Mouse (Mus musculus) gastrocnemius, postnatal 14 days (tissue): ENCODE measurements at regions not wholly inside any gene's neighbourhood (a gene's known extent, or its start where the extent isn't known, plus 50 kb on each side); places are given as distances from the start of the nearest gene placed in this dataset.

Source experiments
- DNase-seq: peaks from one replicate; pipeline ENCODE4 v3.0.0; 2021; ENCODE audit warnings: mixed read lengths
- intact Hi-C: fragments of 180-260 bp; cut with DNase I; formaldehyde crosslinking; loops from one replicate; pipeline ENCODE4 v1.15.1; 2025; ENCODE audit warnings: low total_unique reads

DNA sequence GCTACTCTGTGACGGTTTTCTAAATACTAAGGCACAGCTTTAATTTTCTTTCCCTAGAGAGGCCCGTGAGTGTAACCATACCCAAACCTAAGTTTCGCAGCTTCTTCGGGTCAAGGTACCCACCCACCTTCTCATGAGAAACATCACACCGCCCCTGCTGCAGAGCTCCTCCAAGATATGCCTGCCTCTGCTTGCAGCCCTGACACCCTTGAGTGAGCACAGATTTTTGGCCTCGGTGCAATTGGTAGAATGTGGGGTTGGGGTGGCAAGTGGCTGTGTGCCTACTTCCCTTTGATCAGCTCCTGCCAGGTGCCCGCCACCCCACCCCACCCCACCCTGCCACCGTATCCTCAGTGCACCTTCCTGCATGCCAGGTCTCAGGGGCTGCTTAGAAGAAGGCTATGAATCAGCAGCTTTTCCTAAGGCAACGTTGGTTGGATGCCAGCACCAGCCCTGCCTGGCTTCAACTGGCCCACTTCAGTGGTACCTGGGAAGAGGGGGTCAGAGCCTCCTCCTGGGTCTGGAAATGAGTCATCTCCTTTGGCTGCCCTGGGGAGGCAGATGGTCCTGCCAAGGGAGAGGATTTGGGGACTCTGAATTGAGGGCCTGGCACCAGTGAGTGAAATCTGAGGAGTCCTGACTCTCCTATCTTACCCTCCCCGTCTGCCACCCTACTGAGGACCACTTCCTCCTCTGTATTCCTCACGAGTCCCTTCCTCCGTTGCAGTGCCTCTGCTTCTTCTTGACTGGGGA, 95.6 kb upstream of the Atp1a1 start:
- intact Hi-C loops, result no loop called here
- DNase-seq, result no peak

DNA sequence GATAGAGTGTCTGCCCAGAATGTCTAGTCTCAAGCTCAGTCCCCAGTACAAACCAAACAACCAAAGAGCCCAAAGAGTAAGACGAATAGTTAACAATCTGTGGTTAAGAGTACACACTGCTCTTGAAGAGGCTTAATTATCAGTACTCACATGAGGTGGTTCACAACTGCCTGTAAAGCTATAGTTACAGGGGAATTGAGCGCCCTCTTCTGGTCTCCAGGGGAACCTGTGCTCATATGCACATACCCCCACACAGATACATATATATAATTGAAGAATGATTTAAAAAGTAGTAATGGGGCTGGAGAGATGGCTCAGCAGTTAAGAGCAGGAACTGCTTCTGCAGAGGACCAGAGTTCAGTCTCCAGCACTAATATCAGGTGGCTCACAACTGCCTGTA, 92.3 kb upstream of the Atp1a1 start:
- DNase-seq, result no peak
- intact Hi-C loops, result no loop called here

DNA sequence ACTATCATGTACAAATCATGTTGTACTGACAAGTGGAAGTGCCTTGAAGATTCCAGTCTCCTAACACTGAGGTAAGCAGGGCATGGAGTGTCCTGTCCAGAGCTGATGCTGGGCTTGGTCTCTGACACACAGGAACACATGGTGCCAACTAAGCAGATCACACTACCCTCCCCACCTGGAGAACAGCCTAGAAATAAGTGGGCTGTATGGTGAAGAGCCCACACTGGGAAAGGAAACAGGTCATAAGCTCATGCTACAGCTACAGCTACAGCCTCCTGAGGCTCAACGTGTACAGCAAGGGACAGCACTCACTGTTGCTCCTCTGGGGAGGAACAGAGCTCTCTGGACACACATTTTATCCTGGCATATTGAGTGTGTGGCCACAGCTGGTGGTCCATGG, 89.8 kb upstream of the Atp1a1 start:
- intact Hi-C loops, result no loop called here
- no peak for DNase-seq

- intact Hi-C loops, result no loop called here
- DNase-seq, result no peak
Observed at GRCm38 (mm10) chr3:101691937-101692604, 87.6 kb upstream of the Atp1a1 start.

DNA sequence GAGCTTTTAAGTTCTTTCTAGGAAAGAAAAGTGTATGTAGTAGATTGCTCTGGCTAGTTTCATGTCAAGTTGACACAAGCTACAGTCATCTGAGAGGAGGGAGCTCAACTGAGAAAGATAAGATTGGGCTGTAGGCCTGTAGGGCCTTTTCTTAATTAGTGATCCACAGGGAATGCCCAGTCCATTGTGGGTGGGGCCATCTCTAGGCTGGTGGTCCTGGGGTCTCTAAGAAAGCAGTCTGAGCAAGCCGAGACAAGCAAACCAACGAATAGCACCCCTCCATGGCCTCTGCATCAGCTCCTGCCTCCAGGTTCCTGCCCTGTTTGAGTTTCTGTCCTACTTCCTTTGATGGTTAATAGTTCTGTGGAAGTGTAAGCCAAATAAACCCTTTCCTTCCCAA, 86.3 kb upstream of the Atp1a1 start:
- intact Hi-C loops, result no loop called here
- DNase-seq, result no peak

- intact Hi-C loops, result no loop called here
- no peak for DNase-seq
Observed at GRCm38 (mm10) chr3:101690222-101690621, 85.7 kb upstream of the Atp1a1 start.

DNA sequence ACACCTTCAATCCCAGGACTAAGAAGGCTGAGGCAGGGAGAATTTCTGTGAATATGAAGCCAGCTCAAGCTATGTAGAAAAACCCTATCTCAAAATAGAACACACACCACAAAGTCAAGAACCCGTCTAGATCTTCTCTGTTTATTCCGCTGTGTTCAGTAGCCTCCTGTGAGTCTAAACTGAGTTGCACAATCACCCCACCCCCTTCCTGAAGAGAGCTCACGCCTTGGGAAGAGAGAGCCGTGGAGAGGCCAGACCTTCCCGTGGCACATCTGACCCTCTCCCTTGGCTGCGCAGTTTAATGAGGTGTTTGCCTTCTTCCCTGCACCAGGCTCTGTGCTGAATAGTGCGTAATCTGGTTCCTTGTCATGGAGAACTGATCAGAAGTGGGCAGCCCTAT, 80.7 kb upstream of the Atp1a1 start:
- DNase-seq, result no peak
- intact Hi-C loops, result no loop called here

- no peak for DNase-seq
- intact Hi-C loops, result no loop called here
Observed at GRCm38 (mm10) chr3:101672943-101673342, 68.5 kb upstream of the Atp1a1 start.

DNA sequence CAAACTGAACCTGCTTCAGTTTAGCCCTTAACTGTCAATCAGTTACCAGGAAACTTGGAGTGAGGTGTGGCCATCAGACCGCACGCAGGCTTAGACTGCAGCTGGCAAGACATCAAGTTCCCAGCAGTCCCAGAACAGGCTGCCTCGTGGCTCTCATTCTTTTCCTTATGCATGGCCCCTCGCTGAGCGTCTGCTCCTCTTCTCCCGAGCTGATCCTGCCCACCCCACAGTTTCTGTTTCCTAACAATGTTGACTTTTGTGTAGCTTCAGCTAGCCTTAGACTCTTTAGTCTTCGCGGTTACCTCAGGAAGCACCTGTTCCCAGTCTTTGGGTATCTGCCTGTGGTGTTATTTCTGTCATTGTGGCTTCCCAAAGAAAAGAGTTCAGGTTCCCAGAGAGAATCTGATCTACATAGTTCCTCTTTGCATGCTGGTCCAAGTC, 66.1 kb upstream of the Atp1a1 start:
- intact Hi-C loops, result no loop called here

DNA sequence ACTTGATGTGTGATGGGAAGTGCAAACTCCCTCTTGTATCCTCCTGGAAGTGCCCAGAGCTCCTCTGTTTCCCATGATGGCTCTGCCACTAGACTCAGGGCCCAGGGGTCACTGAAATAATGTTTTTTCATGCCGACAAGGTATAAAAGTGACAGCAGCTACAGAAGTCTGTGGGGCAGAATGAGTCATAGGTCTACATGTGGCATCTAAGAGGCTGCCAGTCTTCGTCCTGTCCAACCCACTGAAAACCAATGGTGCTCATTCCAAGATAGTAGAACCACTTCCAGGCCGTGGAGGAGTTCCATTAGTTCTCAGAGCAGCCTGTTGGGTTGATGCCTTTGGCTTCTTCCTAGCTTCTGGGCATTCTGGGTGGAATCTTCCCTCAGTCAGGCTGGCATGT, 65.3 kb upstream of the Atp1a1 start:
- intact Hi-C loops, result no loop called here

More for the DNA sequence above, 66.1 kb upstream of the Atp1a1 start:
- DNase-seq, result no peak

DNA sequence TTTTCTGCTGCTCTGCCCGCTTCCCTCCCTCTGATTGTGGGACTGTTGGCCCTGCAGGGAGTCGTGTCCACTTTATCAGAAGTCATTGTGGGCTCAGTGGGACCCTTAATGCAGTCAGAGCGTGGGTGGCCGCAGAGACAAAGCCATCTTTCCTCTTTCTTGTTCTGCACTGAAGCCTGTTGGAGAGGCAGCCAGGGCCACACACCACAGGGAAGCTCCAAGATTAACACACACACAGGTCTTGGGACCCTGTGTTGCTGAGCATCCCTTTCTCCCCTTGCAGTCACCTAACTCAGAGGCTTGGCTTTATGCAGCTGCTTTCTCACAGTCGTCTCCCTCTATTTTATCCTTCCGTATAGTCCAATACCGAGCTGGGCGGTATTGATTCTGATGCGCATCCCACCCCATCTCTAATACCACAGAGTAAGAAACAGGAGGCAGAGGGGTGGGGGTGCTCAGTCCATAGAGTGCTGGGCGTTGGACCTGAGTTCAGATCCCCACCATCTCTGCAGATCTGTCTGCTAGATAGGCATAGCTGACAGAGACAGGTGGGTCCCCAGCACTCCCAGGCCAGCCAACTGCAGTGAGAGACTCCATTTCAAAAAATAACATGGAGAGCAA, 63.4 kb upstream of the Atp1a1 start:
- intact Hi-C loops, result no loop called here
- DNase-seq, result no peak

More for the DNA sequence above, 65.3 kb upstream of the Atp1a1 start:
- DNase-seq, result no peak

DNA sequence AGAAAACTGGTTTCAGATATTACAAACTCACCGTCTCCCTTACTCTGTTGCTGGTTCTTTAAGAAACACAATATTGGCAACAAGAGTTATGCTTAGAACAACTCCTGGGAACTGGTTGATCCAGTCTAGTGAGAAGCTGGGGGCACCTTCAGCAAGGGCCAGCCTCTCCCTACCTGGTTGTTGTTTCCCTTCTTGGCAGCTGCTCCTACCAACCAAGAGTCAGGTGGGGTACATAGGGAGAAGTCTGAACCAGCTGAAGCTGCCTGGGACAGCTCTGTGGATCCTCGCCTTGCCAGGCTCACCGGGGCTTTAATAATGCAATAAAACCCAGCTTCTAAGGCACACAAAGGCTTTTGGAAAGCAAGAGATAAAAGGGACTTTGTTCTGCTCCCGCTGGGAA, 62.7 kb upstream of the Atp1a1 start:
- intact Hi-C loops, result no loop called here
- DNase-seq, result no peak

- intact Hi-C loops, result no loop called here
- no peak for DNase-seq
Observed at GRCm38 (mm10) chr3:101666583-101666982, 62.1 kb upstream of the Atp1a1 start.

DNA sequence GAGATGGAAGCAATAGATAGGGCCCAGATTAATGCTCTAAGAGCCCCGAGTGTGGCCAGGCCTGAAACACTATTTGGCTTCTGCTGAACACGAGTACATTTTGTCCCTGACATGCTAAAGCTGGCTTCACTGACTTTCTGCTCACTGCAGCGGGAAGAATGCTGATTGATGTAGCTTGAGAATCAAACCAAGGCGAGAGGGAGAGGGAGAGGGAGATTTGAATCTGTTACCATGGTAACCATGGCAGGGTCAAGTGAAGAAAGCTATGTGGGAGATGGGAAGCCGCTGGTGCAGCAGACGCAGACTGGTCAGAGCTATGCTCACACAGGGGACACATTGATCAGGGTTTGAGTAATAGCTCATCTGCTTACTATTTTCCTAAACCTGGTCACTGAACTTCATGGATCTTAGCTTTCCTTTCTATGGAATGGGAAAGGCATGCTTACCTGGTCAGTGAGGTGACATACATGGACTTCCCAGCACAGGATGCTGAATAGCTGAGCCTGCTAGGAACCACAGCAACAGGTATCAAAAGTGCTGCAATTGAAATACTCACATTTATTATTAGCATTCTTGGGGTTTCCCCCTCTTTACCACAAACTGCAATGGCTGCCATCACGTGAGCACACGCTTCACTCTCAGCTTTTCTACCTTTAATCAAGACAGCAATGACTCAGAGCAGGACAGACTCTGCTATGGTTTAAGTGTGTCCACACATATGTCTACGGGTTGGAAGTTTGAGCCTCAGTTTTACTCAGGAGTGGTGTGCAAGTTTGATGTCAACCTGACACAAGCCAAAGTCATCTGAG, 56.9 kb upstream of the Atp1a1 start:
- intact Hi-C loops, result no loop called here
- DNase-seq, result no peak

DNA sequence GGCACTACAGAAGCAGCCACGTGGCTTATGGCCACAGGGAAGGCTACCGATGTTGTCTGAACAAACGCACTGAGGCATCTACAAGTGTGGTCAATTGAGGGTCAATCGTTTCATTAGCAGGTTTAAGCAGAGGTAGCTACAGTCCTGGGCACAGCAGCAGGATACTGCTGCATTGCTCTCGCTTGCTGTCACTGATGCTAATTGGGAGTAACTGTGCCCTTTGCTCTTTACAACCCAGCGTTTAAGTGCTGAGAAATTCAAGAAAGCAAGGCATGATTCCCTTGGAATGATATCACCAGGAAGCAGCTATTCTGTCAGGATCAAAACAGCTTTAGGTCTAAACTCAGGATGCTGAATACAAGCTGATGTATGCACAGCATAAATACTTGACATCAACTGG, 56.2 kb upstream of the Atp1a1 start:
- intact Hi-C loops, result no loop called here
- DNase-seq, result no peak

- DNase-seq, result no peak
- intact Hi-C loops, result no loop called here
Observed at GRCm38 (mm10) chr3:101660176-101660575, 55.7 kb upstream of the Atp1a1 start.

DNA sequence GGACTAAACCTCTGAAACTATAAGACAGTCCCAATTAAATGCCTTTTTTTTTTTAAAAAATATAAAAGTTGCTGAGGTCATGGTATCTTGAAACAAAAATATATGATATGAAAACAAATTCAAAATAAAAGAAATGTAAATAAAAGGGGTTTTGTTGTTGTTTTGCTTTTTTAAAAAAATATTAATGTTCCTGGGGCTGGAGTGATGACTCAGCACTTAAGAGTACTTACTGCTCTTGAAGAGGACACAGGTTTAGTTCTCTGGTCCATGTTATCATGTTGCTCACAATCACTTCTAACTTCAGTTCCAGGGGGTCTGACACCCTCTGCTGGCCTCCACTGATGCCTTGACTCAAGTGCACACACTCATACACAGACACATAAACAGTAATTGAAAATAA, 53.5 kb upstream of the Atp1a1 start:
- DNase-seq, result no peak
- intact Hi-C loops, result no loop called here

DNA sequence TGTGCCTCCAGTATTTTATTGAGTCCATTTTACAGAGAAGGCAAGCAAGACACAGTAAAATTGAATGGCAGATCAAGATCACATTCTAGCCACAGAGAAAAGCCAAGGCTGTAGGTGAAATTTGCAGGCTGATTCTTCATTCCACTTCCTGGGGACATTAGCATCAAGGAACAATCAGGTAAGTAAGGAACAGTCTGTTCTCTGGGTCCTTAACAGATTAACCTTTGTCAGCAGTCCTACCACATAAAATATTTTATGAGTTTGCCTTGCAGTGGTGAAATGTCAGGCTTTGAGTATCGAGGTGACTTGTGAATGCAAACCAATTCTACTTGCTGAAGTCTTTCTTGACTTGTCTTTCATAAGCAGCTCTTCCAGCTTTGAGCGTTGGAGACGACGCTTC, 50.2 kb upstream of the Atp1a1 start:
- DNase-seq, result no peak
- intact Hi-C loops, result no loop called here
